Mouse (Mus musculus): ENCODE data around the gene Rptor.

Gene Rptor

DNA sequence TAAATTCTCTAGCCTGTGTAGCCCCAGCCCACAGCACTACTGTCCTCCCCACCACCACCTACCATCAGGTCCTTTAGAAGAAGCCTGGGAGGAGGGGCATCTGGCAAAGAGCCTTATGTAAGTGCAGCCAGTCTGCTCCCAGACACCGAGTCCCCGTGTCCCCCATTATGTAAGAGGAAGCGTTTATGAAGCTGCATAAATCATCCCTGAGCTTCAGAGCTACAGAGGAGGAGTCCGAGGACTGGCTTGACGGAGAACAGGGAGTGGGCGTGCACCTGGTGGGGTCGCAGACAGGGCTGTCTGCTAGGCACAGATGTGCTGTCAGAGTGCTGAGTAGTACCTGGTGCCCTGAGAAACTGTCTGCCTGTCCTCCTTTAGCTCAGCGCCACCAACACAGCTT, 208.3 kb downstream of the Rptor start:
- no peak for DNase-seq (ENCODE audit: low spot score in 2 of 2)

DNA sequence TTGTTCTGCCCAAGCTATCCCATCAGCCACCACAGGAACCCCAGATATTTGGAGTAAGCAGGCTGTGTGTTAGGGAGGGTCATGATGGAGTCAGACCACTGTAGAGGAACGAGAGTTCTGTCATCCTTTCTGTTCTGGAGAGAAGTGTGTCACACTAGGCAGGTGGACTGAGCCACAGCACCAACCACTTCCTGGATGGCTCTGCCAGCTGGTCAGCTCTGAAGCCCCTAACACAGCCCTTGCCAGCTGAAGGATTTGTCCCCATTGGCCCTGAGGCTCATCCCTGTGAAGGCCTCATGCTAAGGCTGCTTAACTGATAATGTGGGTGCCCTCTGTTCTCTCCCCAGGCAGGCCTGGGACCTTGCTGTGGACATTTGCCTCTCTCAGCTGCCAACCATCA, 208.9 kb downstream of the Rptor start:
- DNase-seq (ENCODE audit: low spot score in 2 of 2): no peak

GRCm38 (mm10) chr11:119812093-119812492, 209.4 kb downstream of the Rptor start:
- DNase-seq (ENCODE audit: low spot score in 2 of 2): no peak

GRCm38 (mm10) chr11:119814035-119814558, 211.4 kb downstream of the Rptor start:
- no peak for DNase-seq (ENCODE audit: low spot score in 2 of 2)

GRCm38 (mm10) chr11:119816798-119817361, 214.2 kb downstream of the Rptor start:
- no peak for DNase-seq (ENCODE audit: low spot score in 2 of 2)

GRCm38 (mm10) chr11:119817362-119817837, 214.7 kb downstream of the Rptor start:
- no peak for DNase-seq (ENCODE audit: low spot score in 2 of 2)

- no peak for DNase-seq (ENCODE audit: low spot score in 2 of 2)
Observed at GRCm38 (mm10) chr11:119817898-119818297, 215.2 kb downstream of the Rptor start.

DNA sequence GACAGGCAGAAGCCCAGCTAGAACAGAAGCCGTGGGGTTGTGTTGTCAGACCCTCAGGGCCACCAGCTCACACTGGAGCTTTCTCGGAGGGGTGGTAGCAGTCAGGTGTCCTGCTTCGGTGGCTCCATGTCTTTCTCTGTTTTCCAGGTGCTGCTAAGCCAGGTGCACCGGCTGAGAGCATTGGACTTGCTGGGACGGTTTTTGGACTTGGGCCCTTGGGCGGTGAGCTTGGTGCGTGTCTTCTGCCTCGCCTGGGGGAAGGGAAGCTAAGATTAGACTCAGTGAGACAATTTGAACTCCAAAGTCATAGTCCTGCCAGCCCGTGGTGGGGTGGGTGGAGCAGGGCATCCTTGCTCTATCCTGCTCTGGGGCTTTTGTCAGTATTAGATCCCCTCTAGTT, 218.8 kb downstream of the Rptor start:
- DNase-seq (ENCODE audit: low spot score in 2 of 2): no peak

DNA sequence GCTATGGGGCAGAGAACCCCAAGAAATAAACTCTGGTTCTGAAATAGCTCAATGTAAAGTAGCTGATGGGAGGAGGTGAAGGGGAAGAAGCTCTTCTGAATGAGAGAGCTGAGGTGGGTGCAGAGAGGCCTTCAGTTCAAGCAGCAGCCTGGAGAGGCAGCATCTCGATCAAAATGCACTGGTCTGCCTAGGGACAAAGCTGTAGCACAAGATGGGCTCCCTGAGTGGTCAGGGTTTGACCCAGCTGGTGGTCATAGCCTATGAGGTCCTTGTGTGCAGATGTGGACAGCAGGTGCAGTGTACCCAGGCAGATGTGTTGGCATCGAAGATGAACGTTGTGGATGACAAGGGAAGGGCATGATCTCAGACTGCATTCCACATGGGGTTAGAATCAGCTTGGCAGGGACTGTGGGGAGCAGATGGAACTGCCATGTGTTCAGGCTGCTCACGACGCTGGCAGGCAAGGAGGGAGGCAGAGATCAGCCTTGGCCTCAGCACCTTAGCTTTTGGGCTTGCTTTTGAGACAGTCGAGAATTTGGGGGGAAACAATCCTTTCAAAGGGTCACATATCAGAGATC, 221.5 kb downstream of the Rptor start:
- no peak for DNase-seq (ENCODE audit: low spot score in 2 of 2)

GRCm38 (mm10) chr11:119825783-119826182, 223.1 kb downstream of the Rptor start:
- no peak for DNase-seq (ENCODE audit: low spot score in 2 of 2)

DNA sequence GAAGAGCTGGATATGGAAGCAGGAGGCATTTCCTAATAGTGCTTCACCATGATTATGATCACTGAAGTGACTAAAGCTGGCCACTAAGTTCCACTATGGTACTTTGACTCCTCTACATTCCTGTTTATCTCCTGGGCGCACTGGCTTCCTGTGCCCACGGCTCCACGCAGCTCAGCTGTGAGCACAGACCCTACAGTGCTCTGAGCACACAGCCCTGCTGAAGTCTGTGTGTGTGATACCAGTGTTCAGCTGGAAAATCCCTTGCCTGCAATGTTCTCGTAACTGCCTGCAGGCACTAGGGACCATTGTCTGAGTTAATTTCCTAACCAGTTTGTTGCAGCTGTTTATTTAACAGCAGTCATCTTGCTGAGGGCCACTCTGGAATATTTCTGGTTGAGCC, 223.5 kb downstream of the Rptor start:
- no peak for DNase-seq (ENCODE audit: low spot score in 2 of 2)

DNA sequence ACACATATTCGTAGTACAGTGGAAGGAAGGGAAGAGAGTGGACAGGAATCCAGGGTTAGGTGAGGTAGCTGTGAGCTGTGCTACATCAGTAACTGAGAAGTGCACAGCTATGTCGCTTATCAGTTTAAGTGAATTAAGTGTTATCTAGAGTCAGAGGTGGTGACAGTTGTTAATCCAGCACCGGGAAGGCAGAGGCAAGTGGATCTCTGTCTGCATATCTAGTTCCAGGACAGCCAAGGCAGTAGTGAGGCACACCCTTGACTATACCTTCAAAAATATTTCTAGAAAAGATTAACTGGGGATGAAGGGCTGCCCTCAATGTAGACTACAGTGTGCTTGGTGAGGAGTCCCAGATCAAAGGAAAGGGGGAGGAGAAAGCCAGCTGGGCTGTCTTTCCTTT, 226.4 kb downstream of the Rptor start:
- no peak for DNase-seq (ENCODE audit: low spot score in 2 of 2)

DNA sequence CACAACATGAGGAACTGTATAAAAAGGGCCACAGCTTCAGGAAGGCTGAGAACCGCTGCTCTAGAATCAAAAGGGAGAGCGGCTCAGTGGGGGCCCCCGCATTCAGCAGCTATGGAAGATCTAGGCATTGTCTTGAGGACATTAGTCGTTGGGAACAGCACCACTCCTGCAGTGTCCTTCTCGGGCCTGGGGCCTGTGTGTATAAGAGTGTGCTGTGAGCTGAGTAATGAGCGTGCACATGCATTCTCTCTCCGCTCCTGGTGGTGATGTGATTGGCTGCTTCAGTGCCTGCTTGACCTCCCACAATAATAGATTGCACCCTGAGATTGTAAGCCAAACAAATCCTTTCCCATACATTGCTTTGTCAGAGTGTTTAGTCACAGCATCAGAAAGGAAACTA, 229.0 kb downstream of the Rptor start:
- no peak for DNase-seq (ENCODE audit: low spot score in 2 of 2)

DNA sequence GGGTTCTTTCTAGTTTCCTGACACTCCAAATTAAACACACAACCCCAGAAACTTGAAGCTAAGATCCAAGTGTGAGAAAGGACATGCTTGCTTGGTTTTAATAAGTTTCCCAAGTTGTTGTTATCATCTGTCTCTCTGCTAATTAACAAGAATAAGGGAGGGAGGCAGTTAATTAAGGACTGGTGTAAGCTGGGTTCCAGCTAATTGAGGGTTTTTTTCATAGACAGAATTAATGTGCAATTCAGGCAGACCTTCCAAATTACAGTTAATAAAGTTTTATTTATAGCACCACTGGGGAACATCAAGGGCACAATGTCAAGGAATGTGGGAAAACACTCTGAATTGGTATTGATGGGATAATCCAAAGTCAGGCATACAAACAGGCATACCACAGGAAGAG, 230.6 kb downstream of the Rptor start:
- no peak for DNase-seq (ENCODE audit: low spot score in 2 of 2)

DNA sequence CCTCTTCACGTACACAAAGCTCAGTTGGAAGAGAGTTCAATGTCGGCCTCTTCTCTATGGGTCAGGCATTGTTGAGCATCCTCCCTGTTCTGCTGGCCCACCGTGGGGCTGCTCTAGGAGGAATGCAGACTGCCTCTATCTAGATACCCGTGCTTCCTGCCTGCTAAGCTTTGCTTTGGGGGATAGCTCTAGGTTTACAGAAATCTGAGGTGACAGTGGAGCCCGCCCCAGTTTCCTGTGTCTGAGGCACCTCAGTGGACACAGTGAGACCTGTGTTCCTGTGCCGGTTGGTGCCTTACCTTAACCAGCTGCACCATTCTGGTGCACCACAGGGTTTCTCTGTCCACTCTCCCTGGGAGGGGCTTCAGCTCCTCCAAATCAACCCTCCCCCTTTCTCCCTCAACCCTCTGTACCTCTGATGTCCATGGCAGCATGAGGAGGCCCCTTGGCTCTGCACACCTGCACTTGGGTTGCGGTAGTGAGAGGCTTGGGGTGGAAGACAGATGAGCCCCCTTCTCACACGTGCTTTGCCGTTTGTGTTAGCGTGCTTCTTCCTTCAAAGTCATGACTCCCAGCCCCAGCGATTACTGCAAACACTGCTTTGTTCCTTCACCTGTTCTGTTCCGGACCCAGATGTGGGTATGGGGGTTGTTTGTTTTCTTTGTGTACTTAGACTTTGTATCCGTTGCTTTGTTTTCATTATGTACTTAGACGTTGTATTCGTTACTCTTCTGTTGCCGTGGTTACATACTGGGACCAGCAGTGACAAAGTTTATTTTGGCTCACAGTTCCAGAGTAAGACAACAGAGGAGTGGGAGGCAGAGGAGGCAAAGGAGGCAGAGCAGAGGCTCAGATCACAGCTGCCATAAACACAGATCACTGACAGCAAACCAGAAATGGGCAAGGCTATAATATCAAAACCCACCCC, 231.4 kb downstream of the Rptor start:
- no peak for DNase-seq (ENCODE audit: low spot score in 2 of 2)

GRCm38 (mm10) chr11:119836326-119836725, 233.6 kb downstream of the Rptor start:
- no peak for DNase-seq (ENCODE audit: low spot score in 2 of 2)

- no peak for DNase-seq (ENCODE audit: low spot score in 2 of 2)
Observed at GRCm38 (mm10) chr11:119837786-119838185, 235.1 kb downstream of the Rptor start.

DNA sequence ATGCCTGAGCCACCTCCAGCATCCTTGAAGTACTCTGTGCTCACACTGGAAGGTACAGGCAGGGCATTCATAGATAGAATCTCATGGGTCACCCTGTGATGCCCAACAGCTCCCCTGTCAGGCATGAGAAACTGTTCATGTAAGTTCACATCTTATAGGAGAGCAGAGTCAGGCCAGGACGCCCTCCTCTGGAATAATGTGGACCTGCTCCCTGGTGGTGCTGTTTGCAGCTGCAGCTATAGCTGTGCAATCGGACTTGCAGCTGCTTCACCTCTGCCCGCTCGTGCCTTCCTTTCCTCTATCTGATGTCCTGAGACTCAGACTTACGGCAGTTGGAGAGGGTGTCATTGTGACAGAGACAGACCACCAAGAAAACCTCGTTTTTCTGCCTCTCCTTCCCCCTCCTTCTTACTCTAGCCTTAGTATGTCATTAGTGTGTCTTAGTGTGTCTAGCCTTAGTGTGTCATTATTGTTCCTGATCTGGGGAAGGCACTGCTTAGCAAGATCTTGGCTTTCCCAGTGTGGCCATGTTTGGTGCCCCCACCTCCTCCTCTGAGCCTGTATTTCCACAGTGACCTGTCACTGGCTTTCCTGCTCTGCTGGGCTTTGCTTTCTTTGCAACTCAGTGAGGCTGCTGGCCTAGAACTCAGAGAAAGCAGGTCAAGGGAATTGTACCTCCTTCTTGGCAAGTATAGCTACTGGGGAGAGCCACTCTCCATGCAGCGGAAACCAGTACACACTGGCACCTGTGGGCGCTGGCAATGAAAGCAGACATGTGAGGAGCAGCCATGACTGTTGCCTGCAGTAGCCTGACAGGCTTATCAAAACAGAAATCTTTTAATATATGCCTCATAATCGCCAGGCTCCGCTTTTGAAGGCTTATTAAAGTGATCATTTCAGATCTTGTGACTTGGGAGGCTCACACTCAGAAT, 237.0 kb downstream of the Rptor start:
- no peak for DNase-seq (ENCODE audit: low spot score in 2 of 2)

DNA sequence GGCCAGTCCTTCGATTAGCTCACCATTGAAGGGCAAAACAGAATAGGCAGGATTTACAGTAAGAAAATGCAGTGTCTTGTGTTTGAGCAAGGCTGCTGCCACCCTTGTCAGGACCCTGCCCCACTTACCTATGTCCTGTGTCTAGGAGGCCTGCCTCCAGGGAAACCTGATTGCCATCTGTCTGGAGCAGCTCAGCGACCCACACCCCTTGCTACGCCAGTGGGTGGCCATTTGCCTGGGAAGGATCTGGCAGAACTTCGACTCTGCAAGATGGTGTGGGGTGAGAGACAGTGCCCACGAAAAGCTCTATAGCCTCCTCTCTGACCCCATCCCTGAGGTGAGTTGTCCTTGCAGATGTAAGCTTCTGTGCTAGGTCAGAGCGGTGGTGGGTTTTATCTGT, 243.9 kb downstream of the Rptor start:
- no peak for DNase-seq (ENCODE audit: low spot score in 2 of 2)

GRCm38 (mm10) chr11:119847076-119847475, 244.4 kb downstream of the Rptor start:
- DNase-seq (ENCODE audit: low spot score in 2 of 2): no peak

DNA sequence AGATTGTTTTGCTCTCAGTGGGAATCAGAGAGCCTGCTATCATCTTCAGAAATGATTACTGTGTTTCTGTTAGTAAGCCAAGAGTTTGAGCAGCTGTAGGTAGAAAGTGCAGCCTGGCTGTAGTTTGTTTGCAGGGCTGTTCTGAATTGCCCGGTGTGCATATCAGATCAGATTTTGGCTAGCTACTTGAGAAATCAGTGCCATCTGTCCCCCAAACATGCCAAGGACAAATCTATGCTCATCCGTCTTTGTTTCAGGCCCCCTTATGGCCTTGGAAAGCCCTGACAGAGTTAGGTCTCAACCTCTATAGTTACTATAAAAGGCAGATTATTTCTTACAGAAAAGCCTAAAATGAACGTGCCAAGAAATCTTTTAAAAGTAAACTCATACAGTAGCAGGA, 244.9 kb downstream of the Rptor start:
- DNase-seq (ENCODE audit: low spot score in 2 of 2): no peak

- no peak for DNase-seq (ENCODE audit: low spot score in 2 of 2)
Observed at GRCm38 (mm10) chr11:119848189-119848588, 245.5 kb downstream of the Rptor start.

All from spleen, postnatal 10 days (tissue).